Mouse (Mus musculus) olfactory bulb, adult 2 months (tissue): ENCODE results near the gene Ccl11.

Experiments
- CTCF ChIP-seq: fragments of 200-500 bp; IDR thresholded peaks from 2 replicates; pipeline ENCODE4 v1.5.1; 2012; ENCODE audit warnings: low read depth, mild to moderate bottlenecking, low read length, moderate library complexity; ENCODE audit not compliant: insufficient read depth
- POLR2A ChIP-seq: fragments of 200-500 bp; IDR thresholded peaks from 2 replicates; pipeline ENCODE4 v1.6.1; 2012; ENCODE audit warnings: mild to moderate bottlenecking, low read depth, low read length, moderate library complexity; ENCODE audit not compliant: insufficient read depth

DNA sequence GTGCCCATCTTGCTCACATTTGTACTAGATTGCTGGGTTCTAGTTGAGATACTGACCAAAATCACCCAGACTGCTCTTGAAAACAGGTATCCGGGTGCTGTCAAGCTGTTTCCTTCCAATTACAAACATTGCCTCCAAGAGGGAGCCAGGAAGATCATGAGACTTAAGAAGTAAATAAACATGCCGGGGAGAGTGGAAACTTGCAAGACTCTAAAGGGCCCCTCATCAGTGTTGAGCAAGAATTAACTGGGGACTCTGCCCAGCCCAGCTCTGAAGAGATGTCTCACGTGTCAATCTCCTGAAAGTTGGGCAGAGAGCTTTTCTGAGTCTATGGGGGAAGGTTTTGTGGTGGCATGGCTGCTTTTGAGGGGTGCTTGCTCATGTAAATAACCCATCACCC lies 19.4 kb downstream of the Ccl11 start:
- TF ChIP-seq POLR2A: no peak
- TF ChIP-seq CTCF: no peak
